Mouse (Mus musculus) hindbrain, embryonic 14.5 days (tissue): ENCODE measurements around the gene Ssb. TPM values are rescaled to one million over a fixed set of nuclear protein-coding genes. Genes with fewer than 3 reads are reported as not detected.

ENCODE experiments used
- ATAC-seq: fragments of 200-750 bp; cut with Nextera tagmentation; 2 replicates; pipeline ENCODE4 v1.8.0; 2017; ENCODE audit warnings: moderate number of reproducible peaks, mild to moderate bottlenecking, moderate TSS enrichment, moderate library complexity; ENCODE audit not compliant: low FRiP score
- DNase-seq: peaks from one replicate; pipeline ENCODE4 v3.0.0-alpha.2; 2015; ENCODE audit warnings: low spot score
- H3K27ac ChIP-seq: fragments of 300-500 bp; sonication (generic); 2 replicates; pipeline ENCODE4 v1.5.1; 2014; ENCODE audit warnings: mild to moderate bottlenecking, moderate library complexity
- H3K27me3 ChIP-seq: fragments of 300-500 bp; sonication (generic); 2 replicates; pipeline ENCODE4 v1.6.1; 2014; ENCODE audit warnings: mild to moderate bottlenecking, low read length, mixed read lengths; ENCODE audit not compliant: control insufficient read depth, insufficient read depth
- H3K36me3 ChIP-seq: fragments of 300-500 bp; sonication (generic); replicated peaks from 2 replicates; pipeline ENCODE4 v1.6.1; 2014; ENCODE audit not compliant: control insufficient read depth, insufficient read depth
- H3K4me1 ChIP-seq: fragments of 300-500 bp; sonication (generic); replicated peaks from 2 replicates; pipeline ENCODE4 v1.6.1; 2014; ENCODE audit warnings: antibody characterized with exemption, low read length, mixed read lengths; ENCODE audit not compliant: control insufficient read depth, insufficient read depth
- H3K4me2 ChIP-seq: fragments of 300-500 bp; sonication (generic); replicated peaks from 2 replicates; pipeline ENCODE4 v1.6.1; 2014; ENCODE audit warnings: mild to moderate bottlenecking, moderate library complexity
- H3K4me3 ChIP-seq: fragments of 300-500 bp; sonication (generic); replicated peaks from 2 replicates; pipeline ENCODE4 v1.5.1; 2014; ENCODE audit warnings: mild to moderate bottlenecking, low read length
- H3K9ac ChIP-seq: fragments of 300-500 bp; sonication (generic); 2 replicates; pipeline ENCODE4 v1.6.1; 2014
- H3K9me3 ChIP-seq: fragments of 300-500 bp; sonication (generic); 2 replicates; pipeline ENCODE4 v1.6.1; 2016; ENCODE audit warnings: low read length; ENCODE audit not compliant: control insufficient read depth
- WGBS: fragments of 180-500 bp; shearing (Covaris S2); extraction: QIAGEN DNeasy Blood & Tissue Kit; methylation state at CpG from one replicate; pipeline ENCODE4 v1.1.7; 2014; 5-methylcytosine and 5-hydroxymethylcytosine counted together
- polyA plus RNA-seq: library from polyadenylated mRNA; unstranded; fragments of >200 nt; fragmentation: Nextera tagmentation; extraction: Ambion mirVana; gene quantifications from 2 replicates; pipeline ENCODE4 v1.2.1, GENCODE M21; 2014

The Ssb gene
- polyA plus RNA-seq = 225 and 239 TPM in 2 replicates

- DNase-seq (peak; percentile 94), ATAC-seq (peak; percentile 97)
- Histone ChIP-seq H3K9me3 (no peaks in the 10 kb centered on the region), H3K27ac (peak within 1 kb of the TSS; percentile 88), H3K4me1 (peaks cover 23% of the 10 kb centered on the region), H3K27me3 (no peaks in the 10 kb centered on the region), H3K9ac (peak within 1 kb of the TSS; percentile 98), H3K4me2 (peak within 1 kb of the TSS; percentile 69), H3K36me3 (peaks cover 12% of the 10 kb centered on the region; the same call in 1 of the 2 replicates), H3K4me3 (peak within 1 kb of the TSS; percentile 95)
- under 1% methylated on average over 66 of the region's 66 CpGs for WGBS
Measured at GRCm38 (mm10) chr2:69861485-69862091, at the start of gene Ssb. Gene Ssb, plus strand, starts transcription at chr2:69861562.

- 87% methylated on average over 5 of the region's 5 CpGs for WGBS
- ATAC-seq (no peak), DNase-seq (no peak)
- Histone ChIP-seq H3K4me2 (no peak overlapping the region), H3K36me3 (no peaks in the 10 kb centered on the region), H3K9ac (no peak overlapping the region), H3K27ac (no peak overlapping the region), H3K9me3 (no peaks in the 10 kb centered on the region), H3K27me3 (no peaks in the 10 kb centered on the region), H3K4me3 (no peak overlapping the region), H3K4me1 (0 out of 2 replicates have a peak, but pooled peaks cover under 1% of the 10 kb centered on the region)
Measured at GRCm38 (mm10) chr2:69816575-69816974, 44.8 kb upstream of the Ssb start.

- DNase-seq (no peak), ATAC-seq (no peak)
- Histone ChIP-seq H3K27ac (no peak overlapping the region), H3K4me3 (no peak overlapping the region), H3K4me2 (no peak overlapping the region), H3K27me3 (no peaks in the 10 kb centered on the region), H3K9me3 (no peaks in the 10 kb centered on the region), H3K9ac (no peak overlapping the region), H3K4me1 (peaks cover 8% of the 10 kb centered on the region), H3K36me3 (no peaks in the 10 kb centered on the region)
- WGBS = 85% methylated on average over 9 of the region's 9 CpGs
Measured at GRCm38 (mm10) chr2:69818350-69819085, 42.8 kb upstream of the Ssb start.

- H3K9ac ChIP-seq = no peak overlapping the region
- no peaks in the 10 kb centered on the region for H3K27me3 ChIP-seq
- WGBS = 77% methylated on average over 1 of the region's 1 CpGs
- H3K27ac ChIP-seq = no peak overlapping the region
- no peak overlapping the region for H3K4me2 ChIP-seq
- H3K36me3 ChIP-seq = no peaks in the 10 kb centered on the region; the same call in 1 of the 2 replicates
- no peaks in the 10 kb centered on the region for H3K9me3 ChIP-seq
- no peak for DNase-seq
- no peak for ATAC-seq
- H3K4me1 ChIP-seq = peaks cover 20% of the 10 kb centered on the region
- no peak overlapping the region for H3K4me3 ChIP-seq
Measured at GRCm38 (mm10) chr2:69820201-69820600, 41.2 kb upstream of the Ssb start.

GRCm38 (mm10) chr2:69821711-69822110 is 39.7 kb upstream of the Ssb start, which contains the start of gene Klhl23:
Gene Klhl23, plus strand, starts transcription at chr2:69821944.
- peak within 1 kb of the TSS; percentile 96 for H3K27ac ChIP-seq
- H3K27me3 ChIP-seq = no peaks in the 10 kb centered on the region
- H3K4me3 ChIP-seq = peak within 1 kb of the TSS; percentile 83
- peaks cover 26% of the 10 kb centered on the region for H3K4me1 ChIP-seq
- 31% methylated on average over 8 of the region's 8 CpGs for WGBS
- peak within 1 kb of the TSS; percentile 94 for H3K9ac ChIP-seq
- ATAC-seq (no peak), DNase-seq (no peak)
- H3K36me3 ChIP-seq = no peaks in the 10 kb centered on the region; the same call in 1 of the 2 replicates
- no peaks in the 10 kb centered on the region for H3K9me3 ChIP-seq
- H3K4me2 ChIP-seq = peak within 1 kb of the TSS; percentile 55

- Histone ChIP-seq H3K27ac (peak overlapping the region; percentile 96), H3K36me3 (no peaks in the 10 kb centered on the region; the same call in 1 of the 2 replicates), H3K4me2 (peak overlapping the region; percentile 55), H3K9me3 (no peaks in the 10 kb centered on the region), H3K4me1 (peaks cover 26% of the 10 kb centered on the region), H3K9ac (peak overlapping the region; percentile 94), H3K4me3 (peak overlapping the region; percentile 83), H3K27me3 (no peaks in the 10 kb centered on the region)
- peak; percentile 66 for DNase-seq
- peak; percentile 87 for ATAC-seq
- WGBS = under 1% methylated on average over 64 of the region's 80 CpGs
Measured at GRCm38 (mm10) chr2:69822361-69823128, 38.8 kb upstream of the Ssb start.

- 2% methylated on average over 43 of the region's 45 CpGs for WGBS
- Histone ChIP-seq H3K27ac (peak overlapping the region; percentile 96), H3K9me3 (no peaks in the 10 kb centered on the region), H3K36me3 (peaks cover 4% of the 10 kb centered on the region; the same call in 1 of the 2 replicates), H3K4me1 (peaks cover 29% of the 10 kb centered on the region), H3K27me3 (no peaks in the 10 kb centered on the region), H3K4me3 (peak overlapping the region; percentile 83), H3K9ac (peak overlapping the region; percentile 94), H3K4me2 (peak overlapping the region; percentile 55)
- DNase-seq (peak; percentile 59), ATAC-seq (peak; percentile 85)
Measured at GRCm38 (mm10) chr2:69823129-69823677, 38.2 kb upstream of the Ssb start.

- DNase-seq (no peak), ATAC-seq (no peak)
- peak overlapping the region; percentile 57; the same call in 1 of the 2 replicates for H3K27ac ChIP-seq
- no peak overlapping the region for H3K4me3 ChIP-seq
- peaks cover 31% of the 10 kb centered on the region for H3K4me1 ChIP-seq
- peak overlapping the region; percentile 22; the same call in 1 of the 2 replicates for H3K4me2 ChIP-seq
- H3K36me3 ChIP-seq = peaks cover 30% of the 10 kb centered on the region
- WGBS = 74% methylated on average over 10 of the region's 10 CpGs
- H3K9ac ChIP-seq = no peak overlapping the region
- no peaks in the 10 kb centered on the region for H3K27me3 ChIP-seq
- H3K9me3 ChIP-seq = no peaks in the 10 kb centered on the region
Measured at GRCm38 (mm10) chr2:69825898-69826297, 35.5 kb upstream of the Ssb start.
